Mouse (Mus musculus): ENCODE data around the gene Gm21976. TPM values are rescaled to one million over a fixed set of nuclear protein-coding genes. Genes with fewer than 3 reads are reported as not detected.

Gm21976 gene
- polyA plus RNA-seq (2015; fragmentation: Nextera tagmentation; extraction: Ambion mirVana), result not detected in 2 replicates

DNA sequence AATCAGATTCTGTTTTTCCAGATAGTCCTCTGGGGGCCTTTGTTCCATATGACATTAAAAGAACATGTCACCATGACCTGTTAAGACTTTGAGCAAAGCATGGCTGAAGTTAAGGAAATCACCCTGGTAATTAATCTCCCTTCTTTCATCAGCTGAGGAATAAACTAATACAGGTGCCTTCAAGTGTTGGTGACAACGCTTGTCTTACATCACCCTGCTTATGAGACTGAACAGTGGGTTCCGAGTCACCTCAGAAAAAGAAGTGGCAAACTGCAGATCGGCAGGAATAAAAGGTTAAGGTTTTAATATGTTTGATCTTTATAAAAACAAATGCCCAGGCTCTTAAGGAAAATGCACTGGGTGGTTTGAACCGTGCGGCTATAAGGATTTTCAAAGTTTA lies at the start of gene Gm21976:
Gm21976 (plus strand) TSS at position 202 of the 400 bp plus-strand sequence.
- Histone ChIP-seq H3K4me3 (no peak within 1 kb of the TSS), H3K9me3 (no peaks in the 10 kb centered on the region), H3K4me1 (no peaks in the 10 kb centered on the region), H3K27me3 (no peaks in the 10 kb centered on the region), H3K27ac (no peak within 1 kb of the TSS), H3K36me3 (peaks cover 5% of the 10 kb centered on the region; the same call in 1 of the 2 replicates), H3K9ac (no peak within 1 kb of the TSS), H3K4me2 (no peak within 1 kb of the TSS)
- WGBS, result 71% methylated on average over 5 of the region's 5 CpGs
- no peak for ATAC-seq (ENCODE audit: borderline replicate concordance, extremely low read depth, low FRiP score, low TSS enrichment)

DNA sequence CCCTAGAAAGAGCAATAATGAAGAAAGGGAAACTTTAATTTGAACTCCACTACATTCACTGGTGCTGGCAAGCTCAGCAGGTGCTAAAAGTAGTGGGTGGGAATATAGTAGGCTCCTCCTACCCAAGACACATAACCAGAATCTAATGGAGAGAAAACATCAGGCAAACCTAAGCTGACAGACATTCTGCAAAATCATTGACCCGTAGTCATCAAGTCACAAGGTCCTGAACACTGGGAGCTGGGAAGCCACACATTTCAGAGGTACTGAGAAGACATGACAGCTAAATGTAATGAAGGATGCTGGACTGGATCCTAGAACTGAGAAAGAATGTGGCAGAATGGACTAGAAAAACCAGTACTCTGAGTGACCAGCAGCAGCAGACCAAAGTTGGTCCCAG lies 49.2 kb upstream of the Gm21976 start:
- Histone ChIP-seq H3K27me3 (no peaks in the 10 kb centered on the region), H3K36me3 (no peaks in the 10 kb centered on the region), H3K9ac (no peak overlapping the region), H3K9me3 (no peaks in the 10 kb centered on the region), H3K4me2 (no peak overlapping the region), H3K4me3 (no peak overlapping the region), H3K27ac (no peak overlapping the region), H3K4me1 (no peaks in the 10 kb centered on the region)
- 89% methylated on average over 1 of the region's 1 CpGs for WGBS
- ATAC-seq (ENCODE audit: borderline replicate concordance, extremely low read depth, low FRiP score, low TSS enrichment), result no peak

GRCm38 (mm10) chr13:98235451-98235850 lies 44.2 kb upstream of the Gm21976 start:
- H3K4me2 ChIP-seq, result no peak overlapping the region
- no peak for ATAC-seq (ENCODE audit: borderline replicate concordance, extremely low read depth, low FRiP score, low TSS enrichment)
- H3K27me3 ChIP-seq, result no peaks in the 10 kb centered on the region
- no peak overlapping the region for H3K9ac ChIP-seq
- no peaks in the 10 kb centered on the region for H3K4me1 ChIP-seq
- WGBS, result 40% methylated on average over 6 of the region's 6 CpGs
- no peaks in the 10 kb centered on the region for H3K9me3 ChIP-seq
- H3K36me3 ChIP-seq, result no peaks in the 10 kb centered on the region
- H3K27ac ChIP-seq, result no peak overlapping the region
- no peak overlapping the region for H3K4me3 ChIP-seq

- no peak overlapping the region for H3K9ac ChIP-seq
- no peaks in the 10 kb centered on the region for H3K27me3 ChIP-seq
- no peak for ATAC-seq (ENCODE audit: borderline replicate concordance, extremely low read depth, low FRiP score, low TSS enrichment)
- H3K4me1 ChIP-seq, result no peaks in the 10 kb centered on the region
- H3K27ac ChIP-seq, result no peak overlapping the region
- 15% methylated on average over 12 of the region's 12 CpGs for WGBS
- no peaks in the 10 kb centered on the region for H3K9me3 ChIP-seq
- no peak overlapping the region for H3K4me2 ChIP-seq
- no peaks in the 10 kb centered on the region for H3K36me3 ChIP-seq
- no peak overlapping the region for H3K4me3 ChIP-seq
Measured at GRCm38 (mm10) chr13:98239978-98240641, 39.6 kb upstream of the Gm21976 start.

DNA sequence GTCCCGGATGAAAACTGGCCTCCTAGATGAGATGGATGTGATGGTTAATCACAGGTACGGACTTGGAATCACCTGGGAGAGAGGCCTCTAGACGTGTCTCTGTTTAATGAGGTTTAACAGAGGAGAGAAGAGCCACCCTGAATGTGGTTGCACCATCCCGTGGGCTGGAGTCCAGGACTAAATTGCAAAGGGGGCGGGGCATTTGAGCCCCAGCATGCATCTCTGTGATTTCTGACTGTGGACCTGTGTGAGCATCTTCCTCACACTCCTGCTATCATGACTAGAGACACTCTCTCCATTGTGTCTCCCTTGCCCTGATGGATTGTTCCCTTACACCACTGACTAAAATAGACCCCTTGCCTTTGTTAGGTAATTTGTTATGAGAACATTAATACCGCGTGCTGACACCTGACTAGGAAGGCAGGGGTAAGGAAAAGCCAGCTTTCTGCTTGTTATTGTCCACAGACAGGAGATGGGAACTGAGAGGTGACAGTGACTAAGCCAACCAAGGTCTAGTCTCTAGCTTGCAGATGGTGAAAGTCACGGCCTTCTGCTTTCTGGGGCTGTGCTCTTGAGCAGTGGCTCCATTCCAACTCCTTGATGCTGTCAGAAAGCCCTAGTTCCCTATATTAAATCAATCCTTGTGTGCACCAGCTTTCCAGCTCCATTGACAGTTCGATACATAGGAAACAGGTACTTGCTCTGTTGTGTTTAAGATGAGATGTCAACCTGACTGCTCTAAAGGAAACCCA lies 38.0 kb upstream of the Gm21976 start:
- H3K27ac ChIP-seq, result no peak overlapping the region
- no peaks in the 10 kb centered on the region for H3K27me3 ChIP-seq
- ATAC-seq (ENCODE audit: borderline replicate concordance, extremely low read depth, low FRiP score, low TSS enrichment), result no peak
- no peaks in the 10 kb centered on the region; the same call in 1 of the 2 replicates for H3K36me3 ChIP-seq
- no peak overlapping the region for H3K9ac ChIP-seq
- WGBS, result 60% methylated on average over 9 of the region's 9 CpGs
- no peaks in the 10 kb centered on the region for H3K9me3 ChIP-seq
- H3K4me3 ChIP-seq, result no peak overlapping the region
- H3K4me2 ChIP-seq, result no peak overlapping the region
- no peaks in the 10 kb centered on the region for H3K4me1 ChIP-seq

GRCm38 (mm10) chr13:98244571-98245350 lies 34.9 kb upstream of the Gm21976 start:
- WGBS, result 46% methylated on average over 5 of the region's 5 CpGs
- no peak overlapping the region for H3K4me3 ChIP-seq
- H3K27me3 ChIP-seq, result no peaks in the 10 kb centered on the region
- H3K4me1 ChIP-seq, result no peaks in the 10 kb centered on the region
- H3K9ac ChIP-seq, result no peak overlapping the region
- ATAC-seq (ENCODE audit: borderline replicate concordance, extremely low read depth, low FRiP score, low TSS enrichment), result no peak; the same call in 1 of the 2 replicates
- no peaks in the 10 kb centered on the region for H3K9me3 ChIP-seq
- no peak overlapping the region for H3K27ac ChIP-seq
- no peak overlapping the region for H3K4me2 ChIP-seq
- H3K36me3 ChIP-seq, result peaks cover 26% of the 10 kb centered on the region

GRCm38 (mm10) chr13:98245386-98245785 lies 34.3 kb upstream of the Gm21976 start:
- Histone ChIP-seq H3K27ac (no peak overlapping the region), H3K4me3 (no peak overlapping the region), H3K4me1 (no peaks in the 10 kb centered on the region), H3K36me3 (peaks cover 32% of the 10 kb centered on the region), H3K9me3 (no peaks in the 10 kb centered on the region), H3K9ac (no peak overlapping the region), H3K4me2 (no peak overlapping the region), H3K27me3 (no peaks in the 10 kb centered on the region)
- 68% methylated on average over 7 of the region's 7 CpGs for WGBS
- ATAC-seq (ENCODE audit: borderline replicate concordance, extremely low read depth, low FRiP score, low TSS enrichment), result no peak

DNA sequence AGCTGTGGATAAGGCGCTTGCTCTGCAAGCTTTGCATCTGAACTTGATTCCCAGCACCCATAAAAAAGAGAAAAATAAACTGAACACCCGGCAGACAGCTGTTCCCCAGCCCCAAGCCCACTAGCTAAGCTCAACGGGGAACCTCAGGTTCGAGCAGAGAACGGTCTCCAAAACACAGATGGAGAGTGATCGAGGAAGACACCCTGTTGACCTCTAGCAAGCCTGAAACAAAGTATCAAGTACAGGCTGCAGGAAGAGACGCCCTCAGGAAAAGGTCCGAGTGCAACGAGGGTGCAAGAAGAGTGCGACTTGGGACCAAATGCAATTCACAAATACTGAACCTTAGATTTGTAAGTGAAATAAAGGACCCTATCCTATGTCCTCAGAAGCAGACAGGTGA lies 30.1 kb upstream of the Gm21976 start:
- Histone ChIP-seq H3K36me3 (peaks cover 63% of the 10 kb centered on the region), H3K9me3 (no peaks in the 10 kb centered on the region), H3K4me1 (no peaks in the 10 kb centered on the region), H3K27me3 (no peaks in the 10 kb centered on the region), H3K4me2 (no peak overlapping the region), H3K9ac (no peak overlapping the region), H3K4me3 (no peak overlapping the region), H3K27ac (no peak overlapping the region)
- ATAC-seq (ENCODE audit: borderline replicate concordance, extremely low read depth, low FRiP score, low TSS enrichment), result no peak
- WGBS, result 85% methylated on average over 10 of the region's 10 CpGs

DNA sequence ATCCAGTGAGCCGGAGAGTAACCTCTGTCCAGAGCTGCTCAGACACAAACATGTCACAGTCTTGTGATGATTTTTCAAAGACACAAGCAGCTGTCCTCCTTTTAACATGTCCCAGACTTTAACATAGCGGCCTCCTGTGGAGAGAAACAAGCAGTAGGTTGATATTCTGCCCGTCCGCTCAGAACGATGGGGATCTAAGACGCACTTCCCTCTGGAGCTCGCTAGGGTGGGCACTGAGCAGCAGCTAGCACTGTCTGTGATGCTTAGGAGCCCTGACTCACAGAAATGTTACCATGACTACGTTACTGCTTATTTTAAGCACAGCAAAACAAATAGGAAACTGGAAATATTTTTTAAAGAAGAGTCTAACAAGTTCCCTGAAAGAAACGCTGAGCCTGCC lies 24.8 kb upstream of the Gm21976 start:
- Histone ChIP-seq H3K9ac (no peak overlapping the region), H3K9me3 (no peaks in the 10 kb centered on the region), H3K4me1 (no peaks in the 10 kb centered on the region), H3K27ac (no peak overlapping the region), H3K27me3 (no peaks in the 10 kb centered on the region), H3K4me3 (no peak overlapping the region), H3K36me3 (peaks cover 76% of the 10 kb centered on the region), H3K4me2 (no peak overlapping the region)
- ATAC-seq (ENCODE audit: borderline replicate concordance, extremely low read depth, low FRiP score, low TSS enrichment), result no peak
- 70% methylated on average over 9 of the region's 9 CpGs for WGBS

GRCm38 (mm10) chr13:98262636-98263457 lies 16.8 kb upstream of the Gm21976 start, which contains the start of the genes Utp15 and Ankra2:
Gene Utp15, minus strand, starts transcription at chr13:98263041.
Gene Ankra2, plus strand, starts transcription at chr13:98263074.
- peaks cover 16% of the 10 kb centered on the region for H3K4me1 ChIP-seq
- H3K36me3 ChIP-seq, result peaks cover 22% of the 10 kb centered on the region; the same call in 1 of the 2 replicates
- H3K4me3 ChIP-seq, result peak within 1 kb of the TSS; percentile 66
- peak; percentile 99 for ATAC-seq (ENCODE audit: borderline replicate concordance, extremely low read depth, low FRiP score, low TSS enrichment)
- under 1% methylated on average over 70 of the region's 71 CpGs for WGBS
- H3K4me2 ChIP-seq, result peak within 1 kb of the TSS; percentile 79
- peak within 1 kb of the TSS; percentile 80 for H3K9ac ChIP-seq
- H3K9me3 ChIP-seq, result no peaks in the 10 kb centered on the region
- no peaks in the 10 kb centered on the region for H3K27me3 ChIP-seq
- peak within 1 kb of the TSS; percentile 90 for H3K27ac ChIP-seq

DNA sequence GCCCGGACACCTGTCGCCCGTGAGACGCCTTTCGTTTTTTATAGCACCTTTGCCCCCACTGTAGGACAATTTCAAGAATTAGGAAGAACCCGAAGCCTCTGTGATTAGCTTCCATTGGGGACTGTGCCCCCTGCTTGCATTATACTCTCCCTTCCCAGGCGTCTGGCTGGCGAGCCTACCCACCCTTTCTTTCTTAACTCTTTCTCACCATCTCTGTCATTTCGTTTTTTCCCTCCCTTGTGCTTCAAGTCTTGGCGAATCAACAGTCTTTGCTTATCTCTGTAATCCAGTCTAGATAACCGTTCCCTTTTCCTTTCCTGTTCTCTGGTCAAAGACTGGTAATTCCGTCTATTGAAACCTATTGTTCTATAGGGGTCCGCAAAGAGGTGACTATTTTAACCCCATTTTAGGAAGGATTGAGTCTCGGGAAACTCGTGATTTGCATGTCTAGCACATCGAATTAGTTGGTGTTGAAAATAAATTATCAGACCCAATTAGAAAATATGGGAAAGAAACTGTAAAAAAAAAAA lies 16.2 kb upstream of the Gm21976 start:
- no peak; the same call in 1 of the 2 replicates for ATAC-seq (ENCODE audit: borderline replicate concordance, extremely low read depth, low FRiP score, low TSS enrichment)
- no peaks in the 10 kb centered on the region for H3K9me3 ChIP-seq
- H3K4me1 ChIP-seq, result peaks cover 16% of the 10 kb centered on the region
- no peaks in the 10 kb centered on the region for H3K27me3 ChIP-seq
- H3K9ac ChIP-seq, result peak overlapping the region; percentile 80
- under 1% methylated on average over 16 of the region's 16 CpGs for WGBS
- H3K27ac ChIP-seq, result peak overlapping the region; percentile 90
- H3K36me3 ChIP-seq, result peaks cover 19% of the 10 kb centered on the region; the same call in 1 of the 2 replicates
- H3K4me3 ChIP-seq, result peak overlapping the region; percentile 66
- peak overlapping the region; percentile 79 for H3K4me2 ChIP-seq
